Mouse (Mus musculus): Measurements from ENCODE around the gene Pgm2l1. TPM values are rescaled to one million over a fixed set of nuclear protein-coding genes. Genes with fewer than 3 reads are reported as not detected.

Pgm2l1 gene
- polyA plus RNA-seq, 1 experiment, result 0.90 TPM

GRCm38 (mm10) chr7:100230646-100231045, 3.5 kb downstream of the Pgm2l1 start:
- Histone ChIP-seq H3K36me3 (ENCODE audit: control insufficient read depth, insufficient read depth) (no peaks in the 10 kb centered on the region), H3K4me3 (ENCODE audit: insufficient read depth, poor library complexity, severe bottlenecking) (no peak overlapping the region), H3K79me2 (ENCODE audit: control insufficient read depth, insufficient read depth) (no peaks in the 10 kb centered on the region), H3K27me3 (ENCODE audit: control insufficient read depth, insufficient read depth, insufficient read length) (no peaks in the 10 kb centered on the region), H3ac (ENCODE audit: control insufficient read depth, insufficient read length, low read depth) (no peak overlapping the region), H3K79me3 (ENCODE audit: low read depth) (no peaks in the 10 kb centered on the region)
- TF ChIP-seq CEBPB (IDR thresholded peaks at IDR 0.05; ENCODE audit: low read depth) (no peak), FOSL1 (IDR thresholded peaks at IDR 0.05; ENCODE audit: insufficient read depth, low read length, poor library complexity, severe bottlenecking) (no peak), MYOG (IDR thresholded peaks at IDR 0.05; ENCODE audit: control insufficient read depth, extremely low read depth, insufficient read length) (no peak), CTCF (IDR thresholded peaks at IDR 0.05; ENCODE audit: control insufficient read depth, insufficient read depth, insufficient read length) (no peak), USF1 (IDR thresholded peaks at IDR 0.05; ENCODE audit: low read depth) (no peak), MAX (IDR thresholded peaks at IDR 0.05) (no peak), MYOD1 (IDR thresholded peaks at IDR 0.05; ENCODE audit: control insufficient read depth, insufficient read length, low read depth) (no peak)

- Histone ChIP-seq H3K79me3 (ENCODE audit: low read depth) (no peaks in the 10 kb centered on the region), H3K79me2 (ENCODE audit: control insufficient read depth, insufficient read depth) (no peaks in the 10 kb centered on the region), H3ac (ENCODE audit: control insufficient read depth, insufficient read length, low read depth) (no peak overlapping the region), H3K4me3 (ENCODE audit: insufficient read depth, poor library complexity, severe bottlenecking) (no peak overlapping the region), H3K36me3 (ENCODE audit: control insufficient read depth, insufficient read depth) (no peaks in the 10 kb centered on the region), H3K27me3 (ENCODE audit: control insufficient read depth, insufficient read depth, insufficient read length) (no peaks in the 10 kb centered on the region)
- TF ChIP-seq MAX (IDR thresholded peaks at IDR 0.05) (no peak), CTCF (IDR thresholded peaks at IDR 0.05; ENCODE audit: control insufficient read depth, insufficient read depth, insufficient read length) (no peak), FOSL1 (IDR thresholded peaks at IDR 0.05; ENCODE audit: insufficient read depth, low read length, poor library complexity, severe bottlenecking) (no peak), MYOG (IDR thresholded peaks at IDR 0.05; ENCODE audit: control insufficient read depth, extremely low read depth, insufficient read length) (no peak), USF1 (IDR thresholded peaks at IDR 0.05; ENCODE audit: low read depth) (no peak)
Observed at GRCm38 (mm10) chr7:100231661-100232060, 4.5 kb downstream of the Pgm2l1 start.

GRCm38 (mm10) chr7:100233681-100234080, 6.5 kb downstream of the Pgm2l1 start:
- no peak overlapping the region for H3K4me3 ChIP-seq (ENCODE audit: insufficient read depth, poor library complexity, severe bottlenecking)
- no peak for TF ChIP-seq CTCF (IDR thresholded peaks at IDR 0.05; ENCODE audit: control insufficient read depth, insufficient read depth, insufficient read length)
- TF ChIP-seq MYOD1 (IDR thresholded peaks at IDR 0.05; ENCODE audit: control insufficient read depth, insufficient read length, low read depth), result no peak
- TF ChIP-seq MYOG (IDR thresholded peaks at IDR 0.05; ENCODE audit: control insufficient read depth, extremely low read depth, insufficient read length), result no peak
- TF ChIP-seq CEBPB (IDR thresholded peaks at IDR 0.05; ENCODE audit: low read depth), result no peak
- no peak for TF ChIP-seq USF1 (IDR thresholded peaks at IDR 0.05; ENCODE audit: low read depth)
- no peak for TF ChIP-seq MAX (IDR thresholded peaks at IDR 0.05)
- no peak for TF ChIP-seq FOSL1 (IDR thresholded peaks at IDR 0.05; ENCODE audit: insufficient read depth, low read length, poor library complexity, severe bottlenecking)
- H3K36me3 ChIP-seq (ENCODE audit: control insufficient read depth, insufficient read depth), result no peaks in the 10 kb centered on the region
- no peaks in the 10 kb centered on the region for H3K79me3 ChIP-seq (ENCODE audit: low read depth)
- H3ac ChIP-seq (ENCODE audit: control insufficient read depth, insufficient read length, low read depth), result no peak overlapping the region
- no peaks in the 10 kb centered on the region for H3K79me2 ChIP-seq (ENCODE audit: control insufficient read depth, insufficient read depth)
- no peaks in the 10 kb centered on the region for H3K27me3 ChIP-seq (ENCODE audit: control insufficient read depth, insufficient read depth, insufficient read length)

GRCm38 (mm10) chr7:100234264-100234885, 7.2 kb downstream of the Pgm2l1 start:
- TF ChIP-seq MYOD1 (IDR thresholded peaks at IDR 0.05; ENCODE audit: control insufficient read depth, insufficient read length, low read depth) (no peak), FOSL1 (IDR thresholded peaks at IDR 0.05; ENCODE audit: insufficient read depth, low read length, poor library complexity, severe bottlenecking) (no peak), USF1 (IDR thresholded peaks at IDR 0.05; ENCODE audit: low read depth) (no peak), MYOG (IDR thresholded peaks at IDR 0.05; ENCODE audit: control insufficient read depth, extremely low read depth, insufficient read length) (no peak)
- Histone ChIP-seq H3ac (ENCODE audit: control insufficient read depth, insufficient read length, low read depth) (no peak overlapping the region), H3K4me3 (ENCODE audit: insufficient read depth, poor library complexity, severe bottlenecking) (no peak overlapping the region), H3K79me3 (ENCODE audit: low read depth) (no peaks in the 10 kb centered on the region), H3K79me2 (ENCODE audit: control insufficient read depth, insufficient read depth) (no peaks in the 10 kb centered on the region), H3K27me3 (ENCODE audit: control insufficient read depth, insufficient read depth, insufficient read length) (no peaks in the 10 kb centered on the region), H3K36me3 (ENCODE audit: control insufficient read depth, insufficient read depth) (no peaks in the 10 kb centered on the region)

- Histone ChIP-seq H3K79me3 (ENCODE audit: low read depth) (no peaks in the 10 kb centered on the region), H3ac (ENCODE audit: control insufficient read depth, insufficient read length, low read depth) (no peak overlapping the region), H3K27me3 (ENCODE audit: control insufficient read depth, insufficient read depth, insufficient read length) (no peaks in the 10 kb centered on the region), H3K36me3 (ENCODE audit: control insufficient read depth, insufficient read depth) (no peaks in the 10 kb centered on the region), H3K79me2 (ENCODE audit: control insufficient read depth, insufficient read depth) (no peaks in the 10 kb centered on the region), H3K4me3 (ENCODE audit: insufficient read depth, poor library complexity, severe bottlenecking) (no peak overlapping the region)
- TF ChIP-seq MAX (IDR thresholded peaks at IDR 0.05) (no peak), USF1 (IDR thresholded peaks at IDR 0.05; ENCODE audit: low read depth) (no peak), MYOG (IDR thresholded peaks at IDR 0.05; ENCODE audit: control insufficient read depth, extremely low read depth, insufficient read length) (no peak), FOSL1 (IDR thresholded peaks at IDR 0.05; ENCODE audit: insufficient read depth, low read length, poor library complexity, severe bottlenecking) (no peak), CTCF (IDR thresholded peaks at IDR 0.05; ENCODE audit: control insufficient read depth, insufficient read depth, insufficient read length) (no peak), MYOD1 (IDR thresholded peaks at IDR 0.05; ENCODE audit: control insufficient read depth, insufficient read length, low read depth) (no peak), CEBPB (IDR thresholded peaks at IDR 0.05; ENCODE audit: low read depth) (no peak)
Observed at GRCm38 (mm10) chr7:100238271-100238670, 11.1 kb downstream of the Pgm2l1 start.

GRCm38 (mm10) chr7:100240601-100241000, 13.4 kb downstream of the Pgm2l1 start:
- TF ChIP-seq MYOG (IDR thresholded peaks at IDR 0.05; ENCODE audit: control insufficient read depth, extremely low read depth, insufficient read length) (no peak), USF1 (IDR thresholded peaks at IDR 0.05; ENCODE audit: low read depth) (no peak), CEBPB (IDR thresholded peaks at IDR 0.05; ENCODE audit: low read depth) (no peak), MAX (IDR thresholded peaks at IDR 0.05) (no peak), CTCF (IDR thresholded peaks at IDR 0.05; ENCODE audit: control insufficient read depth, insufficient read depth, insufficient read length) (no peak), FOSL1 (IDR thresholded peaks at IDR 0.05; ENCODE audit: insufficient read depth, low read length, poor library complexity, severe bottlenecking) (no peak), MYOD1 (IDR thresholded peaks at IDR 0.05; ENCODE audit: control insufficient read depth, insufficient read length, low read depth) (no peak)

More at GRCm38 (mm10) chr7:100240601-100241000, 13.4 kb downstream of the Pgm2l1 start:
- Histone ChIP-seq H3K36me3 (ENCODE audit: control insufficient read depth, insufficient read depth) (no peaks in the 10 kb centered on the region), H3ac (ENCODE audit: control insufficient read depth, insufficient read length, low read depth) (no peak overlapping the region), H3K27me3 (ENCODE audit: control insufficient read depth, insufficient read depth, insufficient read length) (no peaks in the 10 kb centered on the region), H3K79me2 (ENCODE audit: control insufficient read depth, insufficient read depth) (no peaks in the 10 kb centered on the region), H3K4me3 (ENCODE audit: insufficient read depth, poor library complexity, severe bottlenecking) (no peak overlapping the region), H3K79me3 (ENCODE audit: low read depth) (no peaks in the 10 kb centered on the region)
